Mouse (Mus musculus) CH12.LX (cell line): ENCODE measurements around the gene Maea. TPM values are rescaled to one million over a fixed set of nuclear protein-coding genes. Genes with fewer than 3 reads are reported as not detected.

ENCODE experiments used
- DNase-seq: peaks from one replicate; pipeline ENCODE4 v3.0.0-alpha.2; 2013; ENCODE audit errors: extremely low read depth
- H3K27ac ChIP-seq: 2 replicates; pipeline ENCODE4 v1.5.1; 2012; ENCODE audit warnings: low read depth, mild to moderate bottlenecking, control low read depth, moderate library complexity; ENCODE audit not compliant: insufficient read depth
- H3K27me3 ChIP-seq: replicated peaks from 2 replicates; pipeline ENCODE3; 2012; ENCODE audit warnings: inconsistent platforms
- H3K36me3 ChIP-seq, 2 experiments: replicated peaks in 1 of 2; 2 replicates each; pipeline versions ENCODE3 to v1.6.1; 2012; ENCODE audit warnings: inconsistent platforms in 1 of 2, low read length in 1 of 2, mild to moderate bottlenecking in 1 of 2, mixed read lengths in 1 of 2, moderate library complexity in 1 of 2; ENCODE audit not compliant: control insufficient read depth in 1 of 2, insufficient read depth in 1 of 2
- H3K4me1 ChIP-seq, 2 experiments: 2 replicates each; pipeline ENCODE4 v1.6.1; 2012; ENCODE audit warnings: inconsistent platforms in 1 of 2, moderate library complexity in 1 of 2; ENCODE audit not compliant: insufficient read depth in 2 of 2, control insufficient read depth in 1 of 2
- H3K4me2 ChIP-seq: 2 replicates; pipeline ENCODE4 v1.6.1; 2012; ENCODE audit warnings: low read depth, mild to moderate bottlenecking, control low read depth; ENCODE audit not compliant: poor library complexity, insufficient read depth, severe bottlenecking
- H3K4me3 ChIP-seq, 3 experiments: fragments of 150-350 bp in 1 of 3; sonication (generic) in 1 of 3; replicated peaks in 1 of 3; 2 replicates each; pipeline versions ENCODE3 to v1.5.1; 2011 to 2012; ENCODE audit warnings: low read depth in 2 of 3, low read length in 2 of 3, mild to moderate bottlenecking in 2 of 3, moderate library complexity in 2 of 3, control low read depth in 1 of 3, improper control_type of control experiment in 1 of 3, inconsistent platforms in 1 of 3, mixed read lengths in 1 of 3; ENCODE audit not compliant: poor library complexity in 1 of 3
- H3K79me2 ChIP-seq: replicated peaks from 2 replicates; pipeline ENCODE4 v1.6.1; 2012; ENCODE audit warnings: mild to moderate bottlenecking, moderate library complexity; ENCODE audit not compliant: control insufficient read depth, poor library complexity, insufficient read depth, severe bottlenecking; ENCODE audit errors: extremely low read depth
- H3K9ac ChIP-seq: 2 replicates; pipeline ENCODE4 v1.6.1; 2012; ENCODE audit warnings: low read depth, mild to moderate bottlenecking, control low read depth, moderate library complexity; ENCODE audit not compliant: insufficient read depth
- H3K9me3 ChIP-seq: replicated peaks from 2 replicates; pipeline ENCODE3; 2012; ENCODE audit warnings: low read length, inconsistent platforms, mixed read lengths
- CHD1 ChIP-seq: IDR thresholded peaks from 2 replicates; pipeline ENCODE4 v1.6.1; 2012; ENCODE audit warnings: low read depth, low read length, improper control_type of control experiment, inconsistent platforms
- CHD2 ChIP-seq: IDR thresholded peaks from 2 replicates; pipeline ENCODE4 v1.6.1; 2011; ENCODE audit warnings: low read length, improper control_type of control experiment
- CTCF ChIP-seq, 2 experiments: IDR thresholded peaks in 1 of 2; conservative IDR thresholded peaks in 1 of 2; 2 replicates each; pipeline ENCODE4 v1.5.1; 2011 to 2012; ENCODE audit warnings: low read depth in 2 of 2, low read length in 2 of 2, improper control_type of control experiment in 1 of 2, inconsistent platforms in 1 of 2, mild to moderate bottlenecking in 1 of 2, moderate library complexity in 1 of 2
- E2F4 ChIP-seq: IDR thresholded peaks from 2 replicates; pipeline ENCODE4 v1.6.1; 2011; ENCODE audit warnings: low read depth, low read length, improper control_type of control experiment; ENCODE audit not compliant: insufficient replicate concordance
- JUND ChIP-seq: conservative IDR thresholded peaks from 2 replicates; pipeline ENCODE4 v1.6.1; 2011; ENCODE audit warnings: low read depth, low read length, improper control_type of control experiment
- KAT2A ChIP-seq: IDR thresholded peaks from 2 replicates; pipeline ENCODE4 v1.6.1; 2012; ENCODE audit warnings: low read length, improper control_type of control experiment, inconsistent platforms; ENCODE audit not compliant: insufficient replicate concordance
- MAFK ChIP-seq: IDR thresholded peaks from 2 replicates; pipeline ENCODE4 v1.6.1; 2011; ENCODE audit warnings: low read length, improper control_type of control experiment; ENCODE audit not compliant: insufficient replicate concordance
- MAZ ChIP-seq: IDR thresholded peaks from 2 replicates; pipeline ENCODE4 v1.6.1; 2012; ENCODE audit warnings: low read depth, mild to moderate bottlenecking, inconsistent platforms, low read length, improper control_type of control experiment, moderate library complexity
- MYC ChIP-seq: IDR thresholded peaks from 2 replicates; pipeline ENCODE4 v1.6.1; 2011; ENCODE audit warnings: low read depth, mild to moderate bottlenecking, improper control_type of control experiment, low read length
- NELFE ChIP-seq: IDR thresholded peaks from 2 replicates; pipeline ENCODE4 v1.6.1; 2011; ENCODE audit warnings: low read depth, low read length, improper control_type of control experiment
- PAX5 ChIP-seq: IDR thresholded peaks from 2 replicates; pipeline ENCODE4 v1.6.1; 2012; ENCODE audit warnings: low read length, inconsistent platforms, mixed read lengths
- POLR2A ChIP-seq: IDR thresholded peaks from 2 replicates; pipeline ENCODE4 v1.6.1; 2011; ENCODE audit warnings: low read depth, mild to moderate bottlenecking, improper control_type of control experiment, low read length
- RAD21 ChIP-seq: IDR thresholded peaks from 2 replicates; pipeline ENCODE4 v1.6.1; 2011; ENCODE audit warnings: low read depth, mild to moderate bottlenecking, low read length, improper control_type of control experiment, moderate library complexity
- ZC3H11A ChIP-seq: IDR thresholded peaks from 2 replicates; pipeline ENCODE4 v1.6.1; 2012; ENCODE audit warnings: low read depth, mild to moderate bottlenecking, inconsistent platforms, low read length, improper control_type of control experiment
- dilution Hi-C: fragments of 300-500 bp; cut with MboI; formaldehyde crosslinking; loops from 2 replicates; pipeline ENCODE4 v1.14.3; 2020; ENCODE audit warnings: low sequenced_read_pairs; ENCODE audit not compliant: extremely low pct_unique_long_range_greater_than_20kb, extremely low pct_ligation_motif_present
- in situ Hi-C: fragments of 300-500 bp; cut with MboI; formaldehyde crosslinking; loops from 3 replicates; pipeline ENCODE4 v1.14.3; 2019; ENCODE audit warnings: low sequenced_read_pairs, low pct_ligation_motif_present, low pct_unique_long_range_greater_than_20kb, mixed read lengths
- polyA plus RNA-seq: library from polyadenylated mRNA; unstranded; fragments of >175 nt; gene quantifications from 2 replicates; pipeline ENCODE4 v1.2.1, GENCODE M21; 2012; ENCODE audit warnings: low read depth; ENCODE audit not compliant: insufficient read length
- total RNA-seq, 2 experiments: library from RNA; depleted of rRNA; stranded (reverse); fragments of 300-350 nt in 1 of 2; fragments of >200 nt in 1 of 2; gene quantifications; 2 replicates each; pipeline ENCODE4 v1.2.3; 2012 to 2014

Gene Maea
- total and polyA plus RNA-seq, 3 experiments = 75.0 to 94.2 (median 91.4) TPM

DNA sequence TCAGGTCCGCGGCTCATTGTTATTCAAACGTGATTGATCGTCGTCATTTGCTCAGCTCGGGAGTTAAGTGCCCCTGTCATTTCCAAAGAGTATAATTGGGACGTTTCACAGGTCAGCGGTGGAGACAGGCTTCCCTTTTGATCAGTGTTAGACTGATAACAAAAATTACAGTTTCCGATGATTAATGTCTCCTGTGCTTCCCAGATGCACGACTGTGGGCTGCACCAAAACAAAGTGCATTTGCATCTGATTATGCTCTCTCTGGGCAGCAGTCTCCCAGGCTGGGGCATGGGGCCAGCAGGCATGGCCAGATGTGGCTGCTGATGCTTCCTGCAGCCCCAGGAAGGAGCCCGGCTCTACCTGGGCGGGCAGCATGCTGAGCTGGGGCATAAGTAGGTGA is 65.5 kb downstream of the Maea start:
- Histone ChIP-seq H3K27me3 (no peaks in the 10 kb centered on the region), H3K36me3 (peaks cover 4 to 72% of the 10 kb centered on the region in 2 experiments), H3K4me3 (no peak overlapping the region), H3K4me2 (no peak overlapping the region), H3K79me2 (no peaks in the 10 kb centered on the region), H3K9ac (no peak overlapping the region), H3K9me3 (no peaks in the 10 kb centered on the region), H3K27ac (no peak overlapping the region), H3K4me1 (peaks cover 0 to 3% of the 10 kb centered on the region in 2 experiments; a peak in 1 of 4 replicates)
- in situ Hi-C loops = no loop called here
- dilution Hi-C loops = no loop called here
- DNase-seq = no peak
- TF ChIP-seq ZC3H11A = no peak
- TF ChIP-seq CHD2 = no peak
- TF ChIP-seq E2F4 = no peak
- TF ChIP-seq CTCF (conservative IDR thresholded peaks at IDR 0.05 in 1 of 2, IDR thresholded peaks at IDR 0.05 in 1 of 2; ENCODE audit: low read depth in 2 of 2, low read length in 2 of 2) = no peak

- Histone ChIP-seq H3K4me1 (no peaks in the 10 kb centered on the region), H3K9ac (no peak overlapping the region), H3K27me3 (no peaks in the 10 kb centered on the region), H3K4me3 (no peak overlapping the region), H3K9me3 (no peaks in the 10 kb centered on the region), H3K4me2 (no peak overlapping the region), H3K36me3 (peaks cover 3 to 16% of the 10 kb centered on the region in 2 experiments), H3K79me2 (no peaks in the 10 kb centered on the region), H3K27ac (no peak overlapping the region)
- no peak for DNase-seq
- in situ Hi-C loops = no loop called here
- dilution Hi-C loops = no loop called here
- TF ChIP-seq ZC3H11A (no peak), MYC (no peak), NELFE (no peak), POLR2A (no peak), PAX5 (no peak), CTCF (conservative IDR thresholded peaks at IDR 0.05 in 1 of 2, IDR thresholded peaks at IDR 0.05 in 1 of 2; ENCODE audit: low read depth in 2 of 2, low read length in 2 of 2) (no peak), JUND (no peak), CHD1 (no peak), KAT2A (no peak), MAZ (no peak), RAD21 (no peak), MAFK (no peak)
These were observed 85.0 kb downstream of the Maea start for GRCm38 (mm10) chr5:33420313-33420712.

Other genes with a start within 250 kb of the Maea start
- 0.29 and 0.38 TPM in 2 replicates for gene Slc5a1, start 231.3 kb upstream of the Maea start, total RNA-seq (2012; rRNA removed)
- 0.14 and 0.30 TPM in 2 replicates for gene Slc5a1, start 231.3 kb upstream of the Maea start, total RNA-seq (2014; rRNA removed)
- gene Slc5a1, start 231.3 kb upstream of the Maea start, polyA plus RNA-seq = 0.19 and 0.33 TPM in 2 replicates
- 0.21 TPM in 1 of 2 replicates, not detected in the other for gene Spon2, start 117.1 kb upstream of the Maea start, total RNA-seq (2012; rRNA removed)
- not detected in 2 replicates for gene Spon2, start 117.1 kb upstream of the Maea start, total RNA-seq (2014; rRNA removed)
- gene Spon2, start 117.1 kb upstream of the Maea start, polyA plus RNA-seq = not detected in 2 replicates
- 173 and 187 TPM in 2 replicates for gene Ctbp1, start 60.5 kb upstream of the Maea start, total RNA-seq (2012; rRNA removed)
- 101 and 109 TPM in 2 replicates for gene Ctbp1, start 60.5 kb upstream of the Maea start, total RNA-seq (2014; rRNA removed)
- 167 and 188 TPM in 2 replicates for gene Ctbp1, start 60.5 kb upstream of the Maea start, polyA plus RNA-seq
- 2.9 and 3.2 TPM in 2 replicates for gene Uvssa, start 43.0 kb downstream of the Maea start, total RNA-seq (2012; rRNA removed)
- gene Uvssa, start 43.0 kb downstream of the Maea start, total RNA-seq (2014; rRNA removed) = 2.5 and 2.6 TPM in 2 replicates
- 5.3 and 5.8 TPM in 2 replicates for gene Uvssa, start 43.0 kb downstream of the Maea start, polyA plus RNA-seq
- gene Nkx1-1, start 98.5 kb downstream of the Maea start, total RNA-seq (2012; rRNA removed) = not detected in 2 replicates
- not detected in 2 replicates for gene Nkx1-1, start 98.5 kb downstream of the Maea start, total RNA-seq (2014; rRNA removed)
- not detected in 2 replicates for gene Nkx1-1, start 98.5 kb downstream of the Maea start, polyA plus RNA-seq